Mouse (Mus musculus): ENCODE data around the gene Gng2. TPM values are rescaled to one million over a fixed set of nuclear protein-coding genes. Genes with fewer than 3 reads are reported as not detected.

The Gng2 gene
- polyA plus RNA-seq, 1 experiment from 2014 or later: 61.6 TPM

DNA sequence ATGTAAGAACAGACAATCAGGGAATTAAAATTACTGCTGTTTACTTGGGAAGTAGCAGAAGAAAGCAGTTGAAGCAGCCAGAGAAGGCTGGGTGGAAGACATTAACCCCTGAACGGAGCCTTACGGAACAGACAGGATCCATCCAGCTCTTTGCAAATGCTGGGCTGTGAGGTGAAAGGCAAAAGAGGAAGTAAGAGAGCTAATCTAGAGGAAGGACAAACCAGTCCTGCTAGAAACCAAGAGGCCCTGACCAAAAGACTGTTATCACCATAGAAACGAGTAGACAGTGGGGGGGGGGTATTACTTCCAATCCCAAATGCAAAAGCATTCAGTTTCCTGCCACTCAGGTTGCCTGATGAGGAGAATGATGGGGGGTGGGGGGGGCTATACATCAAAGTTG lies 6.6 kb downstream of the Gng2 start:
- DNase-seq (ENCODE audit: low spot score): no peak
- no peaks in the 10 kb centered on the region for H3K9me3 ChIP-seq
- 0 out of 2 replicates have a peak overlapping the region, but pooled peaks have one; percentile 0 for H3K27ac ChIP-seq
- 48% methylated on average over 3 of the region's 3 CpGs for WGBS
- H3K4me1 ChIP-seq: peaks cover 41% of the 10 kb centered on the region
- H3K36me3 ChIP-seq: no peaks in the 10 kb centered on the region
- no peaks in the 10 kb centered on the region for H3K27me3 ChIP-seq (ENCODE audit: insufficient read depth, poor library complexity, severe bottlenecking)
- no peak overlapping the region for H3K4me3 ChIP-seq

DNA sequence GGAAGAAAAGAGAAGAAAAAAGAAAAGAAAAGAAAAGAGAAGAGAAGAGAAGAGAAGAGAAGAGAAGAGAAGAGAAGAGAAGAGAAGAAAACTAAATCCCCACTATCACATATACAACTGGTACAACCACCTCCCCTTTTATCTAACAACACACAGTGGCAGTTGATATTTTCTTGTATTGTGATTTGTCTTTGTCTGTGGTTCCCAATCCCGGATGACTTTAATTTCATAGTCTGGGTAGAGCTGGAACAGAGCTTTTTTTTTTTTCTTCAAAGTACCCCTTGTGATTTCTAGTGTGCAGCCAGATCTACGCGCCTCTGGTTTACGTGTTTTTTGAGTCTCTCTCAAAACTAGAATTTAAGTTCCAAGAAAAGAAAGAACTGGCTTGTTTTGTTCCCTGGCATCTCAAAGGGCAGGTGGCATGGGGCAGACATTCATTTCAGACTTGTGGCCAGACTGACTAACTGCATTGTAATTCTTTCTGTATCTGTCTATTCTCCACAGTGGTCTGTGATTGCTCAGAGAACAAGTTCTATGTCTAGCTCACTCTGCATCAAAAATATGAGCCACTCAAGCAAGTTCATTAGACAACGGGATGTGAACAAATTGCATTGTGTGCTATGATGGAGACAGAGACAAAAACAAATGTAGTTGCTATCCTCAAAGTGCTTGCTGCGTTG lies 7.2 kb downstream of the Gng2 start:
- H3K4me1 ChIP-seq: peaks cover 40% of the 10 kb centered on the region
- no peak for DNase-seq (ENCODE audit: low spot score)
- WGBS: 87% methylated on average over 6 of the region's 6 CpGs
- 0 out of 2 replicates have a peak overlapping the region, but pooled peaks have one; percentile 0 for H3K27ac ChIP-seq
- H3K9me3 ChIP-seq: no peaks in the 10 kb centered on the region
- no peak overlapping the region for H3K4me3 ChIP-seq
- H3K36me3 ChIP-seq: 0 out of 2 replicates have a peak, but pooled peaks cover 3% of the 10 kb centered on the region
- no peaks in the 10 kb centered on the region for H3K27me3 ChIP-seq (ENCODE audit: insufficient read depth, poor library complexity, severe bottlenecking)

DNA sequence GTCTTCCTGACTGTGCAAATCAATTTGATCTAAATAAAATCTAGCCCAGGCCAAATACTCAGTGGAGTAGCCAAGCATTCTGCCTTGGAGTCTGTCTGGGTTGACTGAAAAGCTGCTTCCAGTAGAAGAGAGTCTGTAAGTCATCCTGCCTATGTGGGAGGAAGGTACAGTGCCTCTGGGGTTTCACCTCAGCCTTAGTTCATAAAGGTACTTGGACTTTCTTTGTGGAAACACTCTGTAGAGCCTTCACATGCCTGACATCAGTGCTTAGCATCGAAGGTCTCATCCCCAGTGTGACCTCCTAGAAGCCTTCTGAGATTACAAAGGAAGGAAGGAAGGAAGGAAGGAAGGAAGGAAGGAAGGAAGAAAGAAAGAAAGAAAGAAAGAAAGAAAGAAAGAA lies 7.9 kb downstream of the Gng2 start:
- WGBS: 75% methylated on average over 1 of the region's 1 CpGs
- H3K27me3 ChIP-seq (ENCODE audit: insufficient read depth, poor library complexity, severe bottlenecking): no peaks in the 10 kb centered on the region
- peaks cover 33% of the 10 kb centered on the region for H3K4me1 ChIP-seq
- no peak overlapping the region for H3K27ac ChIP-seq
- H3K4me3 ChIP-seq: no peak overlapping the region
- no peak for DNase-seq (ENCODE audit: low spot score)
- no peaks in the 10 kb centered on the region for H3K9me3 ChIP-seq
- H3K36me3 ChIP-seq: 0 out of 2 replicates have a peak, but pooled peaks cover 3% of the 10 kb centered on the region

- H3K27me3 ChIP-seq (ENCODE audit: insufficient read depth, poor library complexity, severe bottlenecking): no peaks in the 10 kb centered on the region
- WGBS: 65% methylated on average over 5 of the region's 5 CpGs
- H3K27ac ChIP-seq: no peak overlapping the region
These were observed 8.4 kb downstream of the Gng2 start for GRCm38 (mm10) chr14:19969011-19969521.

DNA sequence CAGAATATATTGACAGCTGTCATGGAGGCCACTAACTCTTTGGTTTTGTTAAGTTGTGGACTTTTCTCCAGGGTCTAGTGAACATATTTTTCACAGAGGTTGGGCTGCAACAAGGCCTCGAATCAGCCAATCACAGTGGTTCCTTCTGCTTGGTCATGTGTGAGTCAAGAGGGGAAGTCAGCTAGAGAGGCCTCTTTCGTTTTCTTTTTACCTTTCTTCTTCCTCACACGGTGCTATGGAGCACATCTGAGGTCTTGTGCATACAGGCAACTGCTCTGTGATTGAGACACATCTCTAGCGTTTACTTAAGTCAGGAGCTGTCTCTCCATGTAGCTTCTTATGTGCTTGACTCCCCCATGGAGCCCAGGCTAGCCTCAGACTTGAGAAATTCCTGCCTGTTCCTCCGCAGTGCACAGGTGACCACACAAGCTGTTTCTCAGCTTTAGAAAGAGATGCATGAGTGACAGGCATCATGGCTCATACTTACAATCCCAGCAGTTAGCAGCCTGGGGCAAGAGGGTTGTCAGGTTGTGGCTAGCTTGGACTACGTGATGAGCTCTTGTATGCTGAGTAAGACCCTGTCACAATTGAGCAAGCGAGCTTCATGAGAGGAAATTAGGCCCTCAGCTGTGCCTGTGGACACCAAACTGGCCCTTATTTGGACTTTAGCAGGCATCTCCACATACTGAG lies 9.0 kb downstream of the Gng2 start:
- peaks cover 30% of the 10 kb centered on the region for H3K4me1 ChIP-seq
- 88% methylated on average over 7 of the region's 7 CpGs for WGBS
- H3K4me3 ChIP-seq: no peak overlapping the region
- H3K27ac ChIP-seq: no peak overlapping the region
- H3K36me3 ChIP-seq: 0 out of 2 replicates have a peak, but pooled peaks cover 3% of the 10 kb centered on the region
- no peaks in the 10 kb centered on the region for H3K9me3 ChIP-seq
- H3K27me3 ChIP-seq (ENCODE audit: insufficient read depth, poor library complexity, severe bottlenecking): no peaks in the 10 kb centered on the region
- no peak for DNase-seq (ENCODE audit: low spot score)

More at GRCm38 (mm10) chr14:19969011-19969521, 8.4 kb downstream of the Gng2 start:
- Histone ChIP-seq H3K36me3 (0 out of 2 replicates have a peak, but pooled peaks cover 3% of the 10 kb centered on the region), H3K4me3 (no peak overlapping the region), H3K9me3 (no peaks in the 10 kb centered on the region), H3K4me1 (peaks cover 30% of the 10 kb centered on the region)
- no peak for DNase-seq (ENCODE audit: low spot score)

GRCm38 (mm10) chr14:19967482-19967881 lies 9.9 kb downstream of the Gng2 start:
- Histone ChIP-seq H3K36me3 (0 out of 2 replicates have a peak, but pooled peaks cover 3% of the 10 kb centered on the region), H3K4me3 (no peak overlapping the region), H3K27me3 (ENCODE audit: insufficient read depth, poor library complexity, severe bottlenecking) (no peaks in the 10 kb centered on the region), H3K9me3 (no peaks in the 10 kb centered on the region), H3K4me1 (peaks cover 30% of the 10 kb centered on the region), H3K27ac (no peak overlapping the region)
- WGBS: 61% methylated on average over 8 of the region's 8 CpGs
- no peak for DNase-seq (ENCODE audit: low spot score)

GRCm38 (mm10) chr14:19963961-19964505 lies 13.4 kb downstream of the Gng2 start:
- Histone ChIP-seq H3K9me3 (no peaks in the 10 kb centered on the region), H3K4me1 (peaks cover 14% of the 10 kb centered on the region; the same call in 1 of the 2 replicates), H3K36me3 (0 out of 2 replicates have a peak, but pooled peaks cover 4% of the 10 kb centered on the region), H3K27ac (no peak overlapping the region), H3K27me3 (ENCODE audit: insufficient read depth, poor library complexity, severe bottlenecking) (no peaks in the 10 kb centered on the region), H3K4me3 (no peak overlapping the region)
- WGBS: 80% methylated on average over 5 of the region's 5 CpGs
- no peak for DNase-seq (ENCODE audit: low spot score)

- no peak overlapping the region for H3K27ac ChIP-seq
- no peak overlapping the region for H3K4me3 ChIP-seq
- WGBS: 75% methylated on average over 15 of the region's 15 CpGs
- no peaks in the 10 kb centered on the region for H3K27me3 ChIP-seq (ENCODE audit: insufficient read depth, poor library complexity, severe bottlenecking)
- no peaks in the 10 kb centered on the region for H3K9me3 ChIP-seq
- H3K4me1 ChIP-seq: peaks cover 7% of the 10 kb centered on the region; the same call in 1 of the 2 replicates
- no peak for DNase-seq (ENCODE audit: low spot score)
- H3K36me3 ChIP-seq: 0 out of 2 replicates have a peak, but pooled peaks cover 9% of the 10 kb centered on the region
These were observed 15.2 kb downstream of the Gng2 start for GRCm38 (mm10) chr14:19961924-19962915.

DNA sequence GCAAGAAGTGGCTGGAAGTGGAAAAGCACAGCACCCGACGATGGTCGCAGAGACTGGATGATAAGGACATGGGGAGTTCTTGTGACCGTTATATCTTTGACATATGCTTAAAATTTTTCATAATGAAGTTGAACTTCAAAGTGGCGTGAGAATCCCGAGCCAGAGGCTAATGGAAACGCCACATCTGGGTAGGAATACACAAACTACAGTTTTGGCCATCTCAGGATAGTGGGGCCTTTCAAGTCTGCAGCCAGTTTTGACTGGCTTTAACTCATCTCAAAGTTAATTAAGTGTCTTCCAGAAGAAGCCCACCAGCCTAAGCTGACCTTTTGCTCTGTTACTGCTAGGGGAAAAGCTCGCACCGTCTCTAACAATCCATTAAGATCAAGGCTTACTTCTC lies 17.6 kb downstream of the Gng2 start:
- H3K36me3 ChIP-seq: 0 out of 2 replicates have a peak, but pooled peaks cover 5% of the 10 kb centered on the region
- DNase-seq (ENCODE audit: low spot score): no peak
- no peak overlapping the region for H3K27ac ChIP-seq
- no peak overlapping the region for H3K4me3 ChIP-seq
- H3K27me3 ChIP-seq (ENCODE audit: insufficient read depth, poor library complexity, severe bottlenecking): no peaks in the 10 kb centered on the region
- H3K9me3 ChIP-seq: no peaks in the 10 kb centered on the region
- H3K4me1 ChIP-seq: 0 out of 2 replicates have a peak, but pooled peaks cover 2% of the 10 kb centered on the region
- 64% methylated on average over 9 of the region's 9 CpGs for WGBS

- no peak for DNase-seq (ENCODE audit: low spot score)
- Histone ChIP-seq H3K27me3 (ENCODE audit: insufficient read depth, poor library complexity, severe bottlenecking) (no peaks in the 10 kb centered on the region), H3K36me3 (peaks cover 10% of the 10 kb centered on the region; the same call in 1 of the 2 replicates), H3K4me3 (no peak overlapping the region), H3K27ac (no peak overlapping the region), H3K9me3 (no peaks in the 10 kb centered on the region), H3K4me1 (0 out of 2 replicates have a peak, but pooled peaks cover 2% of the 10 kb centered on the region)
- 80% methylated on average over 7 of the region's 7 CpGs for WGBS
These were observed 22.4 kb downstream of the Gng2 start for GRCm38 (mm10) chr14:19955077-19955476.

DNA sequence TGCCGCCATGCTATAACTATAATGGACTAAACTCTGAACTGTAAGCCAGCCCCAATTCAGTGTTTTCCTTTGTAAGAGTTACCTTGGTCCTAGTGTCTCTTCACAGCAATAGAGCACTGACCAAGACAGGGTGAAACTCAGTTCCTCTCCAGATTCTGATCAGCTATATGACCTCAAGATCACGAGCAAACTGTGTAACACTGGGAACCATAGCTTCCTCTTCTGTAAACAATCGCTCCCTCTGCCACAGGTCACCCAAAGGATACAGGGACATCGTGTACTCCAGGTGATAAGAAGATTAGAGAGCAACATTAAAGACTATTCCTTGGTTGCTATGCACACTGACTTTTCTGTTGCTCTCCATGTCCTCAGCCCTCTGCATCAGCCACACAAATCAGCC lies 26.6 kb downstream of the Gng2 start:
- WGBS: 73% methylated on average over 4 of the region's 4 CpGs
- Histone ChIP-seq H3K4me1 (no peaks in the 10 kb centered on the region), H3K36me3 (peaks cover 5% of the 10 kb centered on the region; the same call in 1 of the 2 replicates), H3K27me3 (ENCODE audit: insufficient read depth, poor library complexity, severe bottlenecking) (no peaks in the 10 kb centered on the region), H3K9me3 (no peaks in the 10 kb centered on the region), H3K4me3 (no peak overlapping the region), H3K27ac (no peak overlapping the region)
- no peak for DNase-seq (ENCODE audit: low spot score)

DNA sequence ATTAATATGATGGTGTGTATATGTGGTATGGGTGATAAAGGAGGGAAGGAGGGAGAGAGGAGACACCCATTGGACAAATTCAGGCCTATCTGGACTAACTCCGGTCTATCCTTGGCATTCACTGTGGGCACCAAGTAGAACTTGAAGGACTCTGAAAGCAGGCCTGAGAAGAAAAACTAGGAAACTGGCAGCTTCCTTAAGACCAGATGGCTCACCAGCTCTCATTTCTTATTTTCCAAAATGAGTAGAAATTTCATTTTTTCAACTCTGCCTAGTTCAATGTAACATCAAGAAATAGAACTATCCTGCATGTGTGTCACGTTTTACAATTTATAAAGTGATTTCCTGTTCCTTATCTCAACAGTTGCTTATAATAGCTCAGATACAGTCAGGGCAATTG lies 28.0 kb downstream of the Gng2 start:
- Histone ChIP-seq H3K9me3 (no peaks in the 10 kb centered on the region), H3K4me1 (peaks cover 8% of the 10 kb centered on the region; the same call in 1 of the 2 replicates), H3K27ac (no peak overlapping the region), H3K36me3 (peaks cover 5% of the 10 kb centered on the region; the same call in 1 of the 2 replicates), H3K4me3 (no peak overlapping the region), H3K27me3 (ENCODE audit: insufficient read depth, poor library complexity, severe bottlenecking) (no peaks in the 10 kb centered on the region)
- WGBS: 77% methylated on average over 2 of the region's 2 CpGs
- no peak for DNase-seq (ENCODE audit: low spot score)

Data from heart, embryonic 10.5 days (tissue).